Mouse (Mus musculus) limb, embryonic 12.5 days (tissue): ENCODE measurements at regions not wholly inside any gene's neighbourhood (a gene's known extent, or its start where the extent isn't known, plus 50 kb on each side); places are given as distances from the start of the nearest gene placed in this dataset.
"Not testable (repeated sequence)": the region's sequence is repeated elsewhere in the genome, so short reads cannot be mapped to it uniquely, and the experiment has no call there.

Experiments used
- ATAC-seq: fragments of 200-750 bp; cut with Nextera tagmentation; 2 replicates; pipeline ENCODE4 v1.8.0; 2017; ENCODE audit warnings: low read depth, moderate TSS enrichment; ENCODE audit not compliant: insufficient number of reproducible peaks, insufficient read depth, low FRiP score, low TSS enrichment
- H3K27ac ChIP-seq: fragments of 300-500 bp; sonication (generic); 2 replicates; pipeline ENCODE4 v1.5.1; 2016; ENCODE audit warnings: mild to moderate bottlenecking, moderate library complexity
- H3K27me3 ChIP-seq: fragments of 300-500 bp; sonication (generic); 2 replicates; pipeline ENCODE4 v1.6.1; 2016; ENCODE audit warnings: mild to moderate bottlenecking, moderate library complexity
- H3K36me3 ChIP-seq: fragments of 300-500 bp; sonication (generic); 2 replicates; pipeline ENCODE4 v1.6.1; 2016; ENCODE audit warnings: mild to moderate bottlenecking, moderate library complexity
- H3K4me1 ChIP-seq: fragments of 300-500 bp; sonication (generic); replicated peaks from 2 replicates; pipeline ENCODE4 v1.6.1; 2016
- H3K4me2 ChIP-seq: fragments of 300-500 bp; sonication (generic); 2 replicates; pipeline ENCODE4 v1.6.1; 2016; ENCODE audit warnings: mild to moderate bottlenecking, moderate library complexity
- H3K4me3 ChIP-seq: fragments of 300-500 bp; sonication (generic); replicated peaks from 2 replicates; pipeline ENCODE4 v1.5.1; 2016; ENCODE audit warnings: mild to moderate bottlenecking
- H3K9ac ChIP-seq: fragments of 300-500 bp; sonication (generic); replicated peaks from 2 replicates; pipeline ENCODE4 v1.6.1; 2016; ENCODE audit warnings: mild to moderate bottlenecking, moderate library complexity
- H3K9me3 ChIP-seq: fragments of 300-500 bp; sonication (generic); 2 replicates; pipeline ENCODE4 v1.6.1; 2016; ENCODE audit warnings: mild to moderate bottlenecking, moderate library complexity
- WGBS: fragments of 180-500 bp; shearing (Covaris S2); methylation state at CpG from one replicate; pipeline ENCODE4 v1.1.7; 2016; 5-methylcytosine and 5-hydroxymethylcytosine counted together

GRCm38 (mm10) chr3:54579425-54579824 is 113.2 kb upstream of the Supt20 start:
- H3K4me1 ChIP-seq = no peaks in the 10 kb centered on the region
- WGBS = 95% methylated on average over 2 of the region's 2 CpGs
- peaks cover 6% of the 10 kb centered on the region; the same call in 1 of the 2 replicates for H3K9me3 ChIP-seq
- no peak overlapping the region for H3K4me3 ChIP-seq
- H3K4me2 ChIP-seq = no peak overlapping the region
- ATAC-seq = no peak
- no peaks in the 10 kb centered on the region for H3K27me3 ChIP-seq
- H3K9ac ChIP-seq = no peak overlapping the region
- H3K27ac ChIP-seq = no peak overlapping the region
- no peaks in the 10 kb centered on the region for H3K36me3 ChIP-seq

- Histone ChIP-seq H3K9me3 (peaks cover 6% of the 10 kb centered on the region; the same call in 1 of the 2 replicates), H3K4me2 (no peak overlapping the region), H3K27ac (no peak overlapping the region), H3K36me3 (no peaks in the 10 kb centered on the region), H3K4me1 (no peaks in the 10 kb centered on the region), H3K27me3 (no peaks in the 10 kb centered on the region), H3K4me3 (no peak overlapping the region), H3K9ac (no peak overlapping the region)
- no peak for ATAC-seq
- 86% methylated on average over 6 of the region's 6 CpGs for WGBS
Measured at GRCm38 (mm10) chr3:54580339-54580738, 112.3 kb upstream of the Supt20 start.

- 82% methylated on average over 9 of the region's 10 CpGs for WGBS
- not testable (repeated sequence) for H3K36me3 ChIP-seq, H3K27me3 ChIP-seq, H3K9ac ChIP-seq, H3K4me2 ChIP-seq, H3K4me3 ChIP-seq, H3K4me1 ChIP-seq, ATAC-seq, H3K27ac ChIP-seq, H3K9me3 ChIP-seq
Measured at GRCm38 (mm10) chr3:54585781-54586180, 106.8 kb upstream of the Supt20 start.

- no peaks in the 10 kb centered on the region for H3K36me3 ChIP-seq
- WGBS = 29% methylated on average over 21 of the region's 21 CpGs
- no peaks in the 10 kb centered on the region for H3K9me3 ChIP-seq
- peak overlapping the region; percentile 45 for H3K4me2 ChIP-seq
- peak overlapping the region; percentile 54; the same call in 1 of the 2 replicates for H3K27ac ChIP-seq
- H3K27me3 ChIP-seq = no peaks in the 10 kb centered on the region
- no peak overlapping the region; the same call in 1 of the 2 replicates for H3K9ac ChIP-seq
- H3K4me3 ChIP-seq = 0 out of 2 replicates have a peak overlapping the region, but pooled peaks have one; percentile 10
- ATAC-seq = peak; percentile 68; the same call in 1 of the 2 replicates
- peaks cover 8% of the 10 kb centered on the region for H3K4me1 ChIP-seq
Measured at GRCm38 (mm10) chr3:54587127-54587995, 105.2 kb upstream of the Supt20 start.

- Histone ChIP-seq H3K9me3 (no peaks in the 10 kb centered on the region), H3K4me1 (peaks cover 8% of the 10 kb centered on the region), H3K27ac (no peak overlapping the region), H3K36me3 (no peaks in the 10 kb centered on the region), H3K9ac (no peak overlapping the region), H3K27me3 (no peaks in the 10 kb centered on the region), H3K4me2 (no peak overlapping the region), H3K4me3 (no peak overlapping the region)
- ATAC-seq = no peak
- 66% methylated on average over 5 of the region's 5 CpGs for WGBS
Measured at GRCm38 (mm10) chr3:54588198-54588597, 104.4 kb upstream of the Supt20 start.

- no peak for ATAC-seq
- H3K36me3 ChIP-seq = no peaks in the 10 kb centered on the region
- 84% methylated on average over 9 of the region's 9 CpGs for WGBS
- no peaks in the 10 kb centered on the region for H3K27me3 ChIP-seq
- H3K4me3 ChIP-seq = no peak overlapping the region
- peaks cover 8% of the 10 kb centered on the region for H3K4me1 ChIP-seq
- no peak overlapping the region for H3K9ac ChIP-seq
- H3K27ac ChIP-seq = no peak overlapping the region
- no peak overlapping the region for H3K4me2 ChIP-seq
- H3K9me3 ChIP-seq = no peaks in the 10 kb centered on the region
Measured at GRCm38 (mm10) chr3:54589976-54590375, 102.6 kb upstream of the Supt20 start.

GRCm38 (mm10) chr3:54591160-54591559 is 101.4 kb upstream of the Supt20 start:
- WGBS = 67% methylated on average over 3 of the region's 3 CpGs
- no peak overlapping the region for H3K9ac ChIP-seq
- no peak overlapping the region for H3K4me3 ChIP-seq
- H3K4me2 ChIP-seq = no peak overlapping the region
- H3K27me3 ChIP-seq = no peaks in the 10 kb centered on the region
- peaks cover 8% of the 10 kb centered on the region for H3K4me1 ChIP-seq
- no peak overlapping the region for H3K27ac ChIP-seq
- no peak for ATAC-seq
- no peaks in the 10 kb centered on the region for H3K36me3 ChIP-seq
- H3K9me3 ChIP-seq = no peaks in the 10 kb centered on the region

GRCm38 (mm10) chr3:54592064-54592463 is 100.5 kb upstream of the Supt20 start:
- 69% methylated on average over 2 of the region's 2 CpGs for WGBS

GRCm38 (mm10) chr3:54592655-54593428 is 99.8 kb upstream of the Supt20 start:
- no peak for ATAC-seq
- H3K9me3 ChIP-seq = no peaks in the 10 kb centered on the region
- no peaks in the 10 kb centered on the region for H3K27me3 ChIP-seq
- no peak overlapping the region for H3K27ac ChIP-seq
- H3K4me2 ChIP-seq = no peak overlapping the region
- H3K4me1 ChIP-seq = 0 out of 2 replicates have a peak, but pooled peaks cover 2% of the 10 kb centered on the region
- no peaks in the 10 kb centered on the region for H3K36me3 ChIP-seq
- WGBS = 70% methylated on average over 14 of the region's 14 CpGs
- no peak overlapping the region for H3K9ac ChIP-seq
- H3K4me3 ChIP-seq = no peak overlapping the region

More at GRCm38 (mm10) chr3:54592064-54592463, 100.5 kb upstream of the Supt20 start:
- no peaks in the 10 kb centered on the region for H3K36me3 ChIP-seq
- no peak overlapping the region for H3K27ac ChIP-seq
- no peak for ATAC-seq
- H3K9ac ChIP-seq = no peak overlapping the region
- 0 out of 2 replicates have a peak, but pooled peaks cover 2% of the 10 kb centered on the region for H3K4me1 ChIP-seq
- no peaks in the 10 kb centered on the region for H3K27me3 ChIP-seq
- H3K9me3 ChIP-seq = no peaks in the 10 kb centered on the region
- H3K4me3 ChIP-seq = no peak overlapping the region
- H3K4me2 ChIP-seq = no peak overlapping the region

GRCm38 (mm10) chr3:54595193-54595592 is 97.4 kb upstream of the Supt20 start:
- H3K27ac ChIP-seq = no peak overlapping the region
- H3K4me3 ChIP-seq = no peak overlapping the region
- 0 out of 2 replicates have a peak, but pooled peaks cover 2% of the 10 kb centered on the region for H3K4me1 ChIP-seq
- WGBS = 83% methylated on average over 3 of the region's 3 CpGs
- no peak overlapping the region for H3K4me2 ChIP-seq
- no peaks in the 10 kb centered on the region for H3K27me3 ChIP-seq
- no peak overlapping the region for H3K9ac ChIP-seq
- no peaks in the 10 kb centered on the region for H3K9me3 ChIP-seq
- no peaks in the 10 kb centered on the region for H3K36me3 ChIP-seq
- no peak for ATAC-seq
